Mouse (Mus musculus) liver, adult 2 months (tissue): Measurements from ENCODE around the gene Fgfr2.

ENCODE experiments used
- CTCF ChIP-seq: fragments of 200-500 bp; IDR thresholded peaks from 2 replicates; pipeline ENCODE4 v1.5.1; 2011; ENCODE audit warnings: low read depth, low read length, control low read depth
- POLR2A ChIP-seq: fragments of 200-500 bp; IDR thresholded peaks from 2 replicates; pipeline ENCODE4 v1.6.1; 2011; ENCODE audit warnings: low read length, control low read depth; ENCODE audit not compliant: insufficient read depth; ENCODE audit errors: extremely low read depth

- TF ChIP-seq CTCF (no peak), POLR2A (no peak)
Measured at GRCm38 (mm10) chr7:130788950-130789349, 2334.2 kb downstream of the Fgfr2 start.
